Mouse (Mus musculus): ENCODE measurements at regions not wholly inside any gene's neighbourhood (a gene's known extent, or its start where the extent isn't known, plus 50 kb on each side); places are given as distances from the start of the nearest gene placed in this dataset.

DNA sequence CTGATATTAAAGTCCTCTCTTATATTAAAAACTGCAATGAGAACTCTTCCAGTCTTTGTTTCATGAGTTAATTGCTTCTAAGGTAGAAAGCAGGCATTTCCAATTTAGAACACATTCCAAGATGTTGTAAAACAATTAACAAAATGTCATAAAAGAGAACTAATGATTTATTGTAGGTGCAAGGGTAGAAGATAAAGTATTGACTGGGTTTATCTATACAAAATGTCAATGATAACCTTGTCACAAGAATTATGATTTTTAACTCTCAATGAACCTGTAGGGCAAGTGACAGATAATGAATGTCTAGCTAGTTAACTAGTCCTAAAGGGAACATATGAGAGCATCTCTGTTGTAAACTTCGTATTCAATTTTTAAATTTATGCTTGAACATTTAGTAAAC, 174.3 kb upstream of the Mettl25 start:
- no peak for TF ChIP-seq CTCF (IDR thresholded peaks at IDR 0.05; ENCODE audit: low read depth, low read length)
- no peak for TF ChIP-seq EP300 (IDR thresholded peaks at IDR 0.05; ENCODE audit: insufficient read depth, low read depth, low read length)

All from ES-Bruce4 (cell line).